Comparison of ENCODE assay signal across 8 mouse cellular contexts in the genomic region with DNA sequence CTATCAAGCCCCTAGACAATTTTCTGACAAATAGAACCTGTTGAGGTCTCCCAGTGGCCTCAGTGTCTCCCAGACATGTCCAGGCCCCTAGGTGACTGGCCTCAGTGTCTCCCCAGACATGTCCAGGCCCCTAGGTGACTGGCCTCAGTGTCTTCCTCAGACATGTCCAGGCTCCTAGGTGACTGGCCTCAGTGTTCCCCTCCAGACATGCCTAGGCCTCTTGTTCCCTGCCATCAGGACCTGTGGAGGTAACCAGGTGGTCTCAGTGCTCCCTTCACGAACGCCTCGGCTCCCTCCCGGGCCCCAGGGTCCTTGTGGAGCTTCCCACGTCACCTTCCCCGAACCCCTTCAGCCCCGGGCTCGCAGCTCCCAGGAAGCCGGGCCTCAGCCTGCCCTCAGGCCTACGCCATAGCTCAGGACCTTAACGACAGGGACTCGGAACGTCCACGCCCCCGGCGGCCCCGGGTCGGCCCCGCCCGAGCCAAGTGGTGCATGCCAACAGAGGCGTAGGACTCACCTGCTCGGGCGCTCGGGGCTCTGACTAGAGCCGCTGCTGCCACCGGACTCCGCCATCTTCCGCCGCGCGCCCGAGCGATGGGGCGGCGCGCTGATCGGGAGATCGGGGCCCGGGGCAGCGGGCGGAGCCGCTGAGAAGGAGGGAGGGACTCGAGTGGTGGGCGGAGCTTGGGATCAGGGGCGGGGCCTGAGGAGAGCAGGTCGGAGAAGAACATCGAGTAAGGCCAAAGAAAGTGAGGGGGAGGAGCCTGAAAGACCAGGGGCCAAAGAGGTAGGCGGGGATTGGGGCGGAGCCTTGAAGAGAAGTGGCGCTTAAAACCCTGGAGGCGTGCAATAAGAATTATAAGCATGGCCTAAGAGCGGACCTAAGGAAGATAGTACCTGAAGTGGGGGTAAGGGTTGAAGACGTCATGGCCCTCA. TPM values are rescaled to one million over a fixed set of nuclear protein-coding genes. Genes with fewer than 3 reads are reported as not detected.
DNase-seq lines count a peak whose midpoint lies in the region; ATAC-seq and TF ChIP-seq lines count a peak whose summit lies in the region.

A gene (minus strand): TSS at position 636 of the 936 bp plus-strand sequence.

- TF ChIP-seq CTCF in kidney, adult 2 months (conservative IDR thresholded peaks at IDR 0.05; ENCODE audit: insufficient read depth, insufficient read length, low read depth, low read length) = no peak
- TF ChIP-seq CTCF in spleen, adult 2 months (IDR thresholded peaks at IDR 0.05; ENCODE audit: extremely low read depth, insufficient read depth, insufficient read length, insufficient replicate concordance) = no peak

- H3K36me3 ChIP-seq in embryonic facial prominence, embryonic 13.5 days = no peaks in the 10 kb centered on the region
- no peaks in the 10 kb centered on the region for H3K36me3 ChIP-seq in kidney, adult 2 months (ENCODE audit: control insufficient read depth, insufficient read depth, low read length)
- no peaks in the 10 kb centered on the region for H3K36me3 ChIP-seq in limb, embryonic 12.5 days
- no peaks in the 10 kb centered on the region for H3K36me3 ChIP-seq in midbrain, embryonic 15.5 days (replicated peaks)
- no peaks in the 10 kb centered on the region for H3K36me3 ChIP-seq in spleen, adult 2 months (ENCODE audit: control insufficient read depth, insufficient read depth, low read length)

- H3K27me3 ChIP-seq in embryonic facial prominence, embryonic 13.5 days = no peaks in the 10 kb centered on the region
- no peaks in the 10 kb centered on the region for H3K27me3 ChIP-seq in kidney, adult 2 months (replicated peaks; ENCODE audit: control insufficient read depth, insufficient read depth, low read length)
- peaks cover 4% of the 10 kb centered on the region for H3K27me3 ChIP-seq in limb, embryonic 12.5 days
- H3K27me3 ChIP-seq in midbrain, embryonic 15.5 days (replicated peaks) = peaks cover 16% of the 10 kb centered on the region
- no peaks in the 10 kb centered on the region for H3K27me3 ChIP-seq in spleen, adult 2 months (ENCODE audit: control insufficient read depth, insufficient read depth, low read length)

- peaks cover 15% of the 10 kb centered on the region for H3K4me1 ChIP-seq in embryonic facial prominence, embryonic 13.5 days
- no peaks in the 10 kb centered on the region for H3K4me1 ChIP-seq in kidney, adult 2 months (ENCODE audit: control insufficient read depth, insufficient read depth, low read length)
- H3K4me1 ChIP-seq in limb, embryonic 12.5 days (replicated peaks) = peaks cover 9% of the 10 kb centered on the region
- H3K4me1 ChIP-seq in midbrain, embryonic 15.5 days = peaks cover 26% of the 10 kb centered on the region
- peaks cover 5% of the 10 kb centered on the region; the same call in 1 of the 2 replicates for H3K4me1 ChIP-seq in spleen, adult 2 months (ENCODE audit: control insufficient read depth, insufficient read depth, insufficient read length)

- peak; percentile 90 for ATAC-seq in embryonic facial prominence, embryonic 13.5 days (ENCODE audit: insufficient number of reproducible peaks, insufficient read depth, low FRiP score, low TSS enrichment, low read depth)
- ATAC-seq in limb, embryonic 12.5 days (ENCODE audit: insufficient number of reproducible peaks, insufficient read depth, low FRiP score, low TSS enrichment, low read depth) = peak; percentile 79
- peak; percentile 90 for ATAC-seq in midbrain, embryonic 15.5 days (replicated peaks)

- H3K9me3 ChIP-seq in embryonic facial prominence, embryonic 13.5 days = no peaks in the 10 kb centered on the region
- H3K9me3 ChIP-seq in limb, embryonic 12.5 days = no peaks in the 10 kb centered on the region
- no peaks in the 10 kb centered on the region for H3K9me3 ChIP-seq in midbrain, embryonic 15.5 days

- peak; percentile 95 for DNase-seq in 3134 (ENCODE audit: extremely low read depth, insufficient read length, low spot score)
- peak; percentile 97 to 99 for DNase-seq in adrenal gland, postnatal 36 days
- peak; percentile 96 to 98 for DNase-seq in heart, adult 18-20 months
- DNase-seq in kidney, adult 2 months = peak; percentile 98
- DNase-seq in spleen, adult 2 months (ENCODE audit: low read depth in 1 of 2, low spot score in 2 of 2) = peak; percentile 93 to 96

- TF ChIP-seq POLR2A in kidney, adult 2 months (IDR thresholded peaks at IDR 0.05; ENCODE audit: low read depth, low read length) = no peak
- no peak for TF ChIP-seq POLR2A in spleen, adult 2 months (IDR thresholded peaks at IDR 0.05; ENCODE audit: low read depth, low read length)

- H3K9ac ChIP-seq in embryonic facial prominence, embryonic 13.5 days = peak within 1 kb of the TSS; percentile 95
- peak within 1 kb of the TSS; percentile 88 for H3K9ac ChIP-seq in limb, embryonic 12.5 days (replicated peaks)
- H3K9ac ChIP-seq in midbrain, embryonic 15.5 days = peak within 1 kb of the TSS; percentile 88

- WGBS in embryonic facial prominence, embryonic 13.5 days = under 1% methylated on average over 53 of the region's 53 CpGs
- under 1% methylated on average over 53 of the region's 53 CpGs for whole genome bisulfite sequencing in kidney, adult 2 months
- WGBS in limb, embryonic 12.5 days = under 1% methylated on average over 53 of the region's 53 CpGs
- under 1% methylated on average over 53 of the region's 53 CpGs for WGBS in midbrain, embryonic 15.5 days
- under 1% methylated on average over 53 of the region's 53 CpGs for WGBS in spleen, adult 2 months

- peak within 1 kb of the TSS; percentile 75 for H3K27ac ChIP-seq in embryonic facial prominence, embryonic 13.5 days
- H3K27ac ChIP-seq in kidney, adult 2 months (ENCODE audit: insufficient read depth, low read depth, low read length) = no peak within 1 kb of the TSS
- H3K27ac ChIP-seq in limb, embryonic 12.5 days = peak within 1 kb of the TSS; percentile 80
- peak within 1 kb of the TSS; percentile 69 for H3K27ac ChIP-seq in midbrain, embryonic 15.5 days
- no peak within 1 kb of the TSS; the same call in 1 of the 2 replicates for H3K27ac ChIP-seq in spleen, adult 2 months (ENCODE audit: insufficient read depth, low read length)

- peak within 1 kb of the TSS; percentile 88 for H3K4me2 ChIP-seq in embryonic facial prominence, embryonic 13.5 days
- peak within 1 kb of the TSS; percentile 92 for H3K4me2 ChIP-seq in limb, embryonic 12.5 days
- H3K4me2 ChIP-seq in midbrain, embryonic 15.5 days = peak within 1 kb of the TSS; percentile 81

- H3K4me3 ChIP-seq in embryonic facial prominence, embryonic 13.5 days = peak within 1 kb of the TSS; percentile 91
- H3K4me3 ChIP-seq in kidney, adult 2 months (ENCODE audit: insufficient read depth, low read depth, low read length) = peak within 1 kb of the TSS; percentile 85
- H3K4me3 ChIP-seq in limb, embryonic 12.5 days (replicated peaks) = peak within 1 kb of the TSS; percentile 87
- peak within 1 kb of the TSS; percentile 79 for H3K4me3 ChIP-seq in midbrain, embryonic 15.5 days
- peak within 1 kb of the TSS; percentile 70 for H3K4me3 ChIP-seq in spleen, adult 2 months (ENCODE audit: extremely low read depth, insufficient read depth, insufficient read length)

RNA-seq across cellular contexts. Expression of the gene that starts here (rescaled TPM):
- total RNA-seq in adrenal gland, postnatal 36 days (2021) = 10 to 100 TPM; 23.6 to 24.4 TPM
- 28.2 and 30.8 TPM in 2 replicates for polyA plus RNA-seq in embryonic facial prominence, embryonic 13.5 days (2015; fragmentation: Nextera tagmentation; extraction: Ambion mirVana)
- total RNA-seq in heart, adult 18-20 months (2021) = 1 to 10 TPM; 8.4 to 9.7 TPM
- 20.2 and 29.7 TPM in 2 replicates for polyA plus RNA-seq in kidney, adult 2 months (2012; rRNA removed)
- 26.8 and 27.3 TPM in 2 replicates for polyA plus RNA-seq in limb, embryonic 12.5 days (2016; fragmentation: Nextera tagmentation; extraction: Ambion mirVana)
- 31.0 and 31.4 TPM in 2 replicates for polyA plus RNA-seq in midbrain, embryonic 15.5 days (2015; fragmentation: Nextera tagmentation; extraction: Ambion mirVana)
- polyA plus RNA-seq in spleen, adult 2 months (2012; rRNA removed) = 21.8 and 30.9 TPM in 2 replicates

Comparison
In these comparisons a context has a peak if more than half of its experiments do, and no peak if none do; other contexts are left out.
1. H3K27ac ChIP-seq: peak in embryonic facial prominence, embryonic 13.5 days (single experiment), limb, embryonic 12.5 days (single experiment) and midbrain, embryonic 15.5 days (single experiment); none in kidney, adult 2 months (single experiment) and spleen, adult 2 months (single experiment).
2. Peak in every context shown above with its lines, with median percentiles within 50 percentile points of each other: DNase-seq, ATAC-seq, H3K4me2 ChIP-seq, H3K4me3 ChIP-seq and H3K9ac ChIP-seq.